In the genomic region with DNA sequence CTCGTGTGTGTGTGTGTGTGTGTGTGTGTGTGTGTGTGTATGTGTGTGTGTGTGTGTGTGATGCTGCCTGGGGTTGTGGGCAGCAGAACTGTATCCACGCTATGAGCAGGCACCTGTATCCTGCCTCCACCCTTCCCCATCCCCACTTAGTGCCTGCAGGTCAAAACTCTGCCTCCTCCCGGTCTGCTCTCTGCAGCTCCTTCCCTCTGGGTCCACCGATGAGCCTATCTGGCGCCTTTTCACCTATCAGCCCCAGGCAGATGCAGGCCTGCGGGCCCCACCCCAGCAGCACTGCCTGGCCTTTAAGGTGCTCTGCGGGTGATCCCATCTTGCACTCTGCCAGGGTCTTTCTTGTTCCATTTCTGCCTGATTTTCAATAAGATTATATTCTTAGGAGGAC, we compare ENCODE assay signal across 11 mouse cellular contexts. TPM values are rescaled to one million over a fixed set of nuclear protein-coding genes. Genes with fewer than 3 reads are reported as not detected.
DNase-seq lines count a peak whose midpoint lies in the region; ATAC-seq and TF ChIP-seq lines count a peak whose summit lies in the region.
"Had no signal": no experiment of that assay in that cellular context is flagged by ENCODE, and none has a peak within 500 bp of the region (broad histone marks: within the 10 kb centered on the region; RNA-seq: fewer than 3 reads in every experiment).

No protein-coding gene starts in this region.

- H3K27me3 ChIP-seq in heart, embryonic 13.5 days (replicated peaks) = no peaks in the 10 kb centered on the region
- no peaks in the 10 kb centered on the region for H3K27me3 ChIP-seq in MEL (ENCODE audit: control insufficient read depth in 1 of 2, insufficient read depth in 2 of 2, low read length in 2 of 2)

- H3K9ac ChIP-seq in heart, embryonic 13.5 days = no peak overlapping the region
- peak overlapping the region; percentile 58 for H3K9ac ChIP-seq in MEL (ENCODE audit: control insufficient read depth, low read depth, low read length, poor library complexity, severe bottlenecking)

- no peaks in the 10 kb centered on the region for H3K36me3 ChIP-seq in heart, embryonic 13.5 days
- H3K36me3 ChIP-seq in MEL (ENCODE audit: control insufficient read depth in 1 of 2, insufficient read depth in 2 of 2, low read length in 2 of 2) = peaks cover 0 to 22% of the 10 kb centered on the region in 2 experiments; a peak in 2 of 4 replicates
- H3K36me3 ChIP-seq: limb, embryonic 10.5 days had no signal

- no peak for TF ChIP-seq RAD21 in MEL (IDR thresholded peaks at IDR 0.05; ENCODE audit: low read depth, low read length)

- peak overlapping the region; percentile 22 for H3K4me2 ChIP-seq in heart, embryonic 13.5 days

- DNase-seq in heart, postnatal 36 days = no peak
- DNase-seq in MEL (ENCODE audit: low read depth, low spot score) = peak; percentile 86
- no peak for DNase-seq in right cerebral cortex, postnatal 10 days (ENCODE audit: low spot score in 2 of 2)
- DNase-seq in yolk sac, embryonic 10.5 days (ENCODE audit: low spot score) = no peak
- DNase-seq in lung, postnatal 14 days = no peak
- DNase-seq: kidney, adult 11 months had no signal

- H3K4me1 ChIP-seq in heart, embryonic 13.5 days = peaks cover 18% of the 10 kb centered on the region
- H3K4me1 ChIP-seq in MEL (ENCODE audit: control insufficient read depth in 1 of 2, insufficient read depth in 2 of 2, low read length in 2 of 2) = peaks cover 19 to 33% of the 10 kb centered on the region in 2 experiments

- H3K9me3 ChIP-seq in heart, embryonic 13.5 days = no peaks in the 10 kb centered on the region
- no peaks in the 10 kb centered on the region for H3K9me3 ChIP-seq in MEL (replicated peaks; ENCODE audit: insufficient read depth, low read length)
- H3K9me3 ChIP-seq: limb, embryonic 10.5 days had no signal

- intact Hi-C loops in heart, postnatal 36 days (cut with DNase I) = no loop called here

- H3K4me3 ChIP-seq in heart, embryonic 13.5 days = 0 out of 2 replicates have a peak overlapping the region, but pooled peaks have one; percentile 5
- no peak overlapping the region for H3K4me3 ChIP-seq in MEL (ENCODE audit: control insufficient read depth in 1 of 2, insufficient read depth in 1 of 2, low read depth in 2 of 2, low read length in 2 of 2)
- H3K4me3 ChIP-seq: limb, embryonic 10.5 days had no signal

- TF ChIP-seq CTCF in MEL (IDR thresholded peaks at IDR 0.05 in 2 of 3, conservative IDR thresholded peaks at IDR 0.05 in 1 of 3; ENCODE audit: control insufficient read depth in 1 of 3, insufficient read depth in 1 of 3, low read depth in 2 of 3, low read length in 3 of 3, poor library complexity in 1 of 3, severe bottlenecking in 1 of 3) = no peak

- peak in 1 of 2 experiments; percentile 38; a peak in 1 of 4 replicates for TF ChIP-seq POLR2A in MEL (IDR thresholded peaks at IDR 0.05; ENCODE audit: control insufficient read depth in 1 of 2, insufficient read depth in 1 of 2, low read depth in 1 of 2, low read length in 2 of 2, poor library complexity in 1 of 2)

- peak; percentile 58 to 85; a peak in 3 of 4 replicates for TF ChIP-seq EP300 in MEL (IDR thresholded peaks at IDR 0.05; ENCODE audit: low read depth in 1 of 2, low read length in 2 of 2)

- no peak overlapping the region for H3K27ac ChIP-seq in heart, embryonic 13.5 days (replicated peaks)
- H3K27ac ChIP-seq in MEL (ENCODE audit: control insufficient read depth, low read depth, low read length) = peak overlapping the region; percentile 92
- H3K27ac ChIP-seq: macrophage had no signal

- peak; percentile 51 for ATAC-seq in heart, embryonic 13.5 days (ENCODE audit: extremely low read depth, insufficient number of reproducible peaks, low FRiP score, low TSS enrichment)
- ATAC-seq in hematopoietic stem cell, adult 5-6 weeks (replicated peaks in 1 of 2; ENCODE audit: insufficient read depth in 1 of 2, low FRiP score in 2 of 2, low TSS enrichment in 1 of 2, low read depth in 1 of 2, poor library complexity in 2 of 2, severe bottlenecking in 2 of 2) = 0 out of 4 replicates have a peak, but pooled peaks have one; percentile 25 to 36
- ATAC-seq in megakaryocyte-erythroid progenitor cell, adult 5-6 weeks (replicated peaks; ENCODE audit: low FRiP score, low TSS enrichment, poor library complexity, severe bottlenecking) = peak; percentile 88

- 52% methylated on average over 5 of the region's 7 CpGs for WGBS in heart, embryonic 13.5 days

- H3K79me2 ChIP-seq in MEL (ENCODE audit: control insufficient read depth, insufficient read depth, low read length, poor library complexity) = peaks cover 3% of the 10 kb centered on the region; the same call in 1 of the 2 replicates

TF ChIP-seq in MEL, 35 proteins besides CTCF, POLR2A, EP300 and RAD21:
- no peak for TF ChIP-seq KAT2A (conservative IDR thresholded peaks at IDR 0.05; ENCODE audit: low read depth, low read length)
- TF ChIP-seq ETS1 (IDR thresholded peaks at IDR 0.05; ENCODE audit: low read depth, low read length) = no peak; the same call in 1 of the 2 replicates
- TF ChIP-seq NELFE (IDR thresholded peaks at IDR 0.05; ENCODE audit: low read depth, low read length) = no peak
- TF ChIP-seq SMC3 (IDR thresholded peaks at IDR 0.05; ENCODE audit: low read depth, low read length) = no peak
- TF ChIP-seq MYC (IDR thresholded peaks at IDR 0.05; ENCODE audit: low read depth, low read length) = no peak
- TF ChIP-seq ZMIZ1 (IDR thresholded peaks at IDR 0.05; ENCODE audit: low read depth, low read length) = peak; percentile 49; the same call in 1 of the 2 replicates
- TF ChIP-seq MAX (IDR thresholded peaks at IDR 0.05; ENCODE audit: low read length) = no peak
- TF ChIP-seq USF1 (IDR thresholded peaks at IDR 0.05; ENCODE audit: low read depth, low read length) = no peak
- TF ChIP-seq JUND (IDR thresholded peaks at IDR 0.05; ENCODE audit: low read depth, low read length) = no peak
- TF ChIP-seq ZC3H11A (IDR thresholded peaks at IDR 0.05; ENCODE audit: low read depth, low read length) = no peak
- TF ChIP-seq TAL1 (IDR thresholded peaks at IDR 0.05; ENCODE audit: low read length) = peak; percentile 81
- TF ChIP-seq SIN3A (IDR thresholded peaks at IDR 0.05; ENCODE audit: low read length) = peak; percentile 42
- TF ChIP-seq POLR2AphosphoS2 (IDR thresholded peaks at IDR 0.05; ENCODE audit: low read length) = no peak
- no peak for TF ChIP-seq ZKSCAN1 (IDR thresholded peaks at IDR 0.05; ENCODE audit: low read depth, low read length)
- peak; percentile 45; the same call in 1 of the 2 replicates for TF ChIP-seq MAZ (IDR thresholded peaks at IDR 0.05; ENCODE audit: low read depth, low read length)
- no peak for TF ChIP-seq USF2 (IDR thresholded peaks at IDR 0.05; ENCODE audit: borderline replicate concordance in 1 of 2, insufficient read depth in 1 of 2, low read depth in 1 of 2, low read length in 2 of 2)
- TF ChIP-seq TCF12 (IDR thresholded peaks at IDR 0.05; ENCODE audit: low read depth, low read length) = peak; percentile 87
- no peak for TF ChIP-seq NRF1 (IDR thresholded peaks at IDR 0.05; ENCODE audit: insufficient read depth, low read depth, low read length, poor library complexity, severe bottlenecking)
- peak; percentile 67 for TF ChIP-seq GATA1 (IDR thresholded peaks at IDR 0.05; ENCODE audit: low read depth, low read length)
- TF ChIP-seq CHD2 (IDR thresholded peaks at IDR 0.05; ENCODE audit: low read length) = no peak
- TF ChIP-seq RCOR1 (IDR thresholded peaks at IDR 0.05; ENCODE audit: low read depth, low read length) = no peak
- TF ChIP-seq BHLHE40 (IDR thresholded peaks at IDR 0.05; ENCODE audit: borderline replicate concordance, low read depth, low read length) = no peak
- TF ChIP-seq GABPA (IDR thresholded peaks at IDR 0.05; ENCODE audit: low read depth, low read length) = no peak
- TF ChIP-seq CHD1 (IDR thresholded peaks at IDR 0.05; ENCODE audit: low read depth, low read length) = peak; percentile 61; the same call in 1 of the 2 replicates

RNA-seq across cellular contexts. Expression of gene Slc20a1, which starts 29.1 kb away (rescaled TPM):
- 24.9 and 29.9 TPM in 2 replicates for polyA plus RNA-seq in heart, embryonic 13.5 days (2015; fragmentation: Nextera tagmentation; extraction: Ambion mirVana)
- 10 to 100 TPM in 1 of 2 experiments, 1 to 10 TPM in 1; 9.3 to 13.6 TPM for total RNA-seq in heart, postnatal 36 days (2021)
- total RNA-seq in MEL (2012; rRNA removed) = 44.9 and 69.4 TPM in 2 replicates
- 10 to 100 TPM in 1 of 2 experiments, not detected in 1; 80.7 TPM for polyA plus RNA-seq in MEL (2012; ENCODE audit: insufficient read depth in 1 of 2, insufficient read length in 2 of 2, low read depth in 1 of 2, low replicate concordance in 2 of 2, missing spikeins in 1 of 2)
- total RNA-seq in hematopoietic stem cell, adult 5-6 weeks (2017) = 109 and 119 TPM in 2 replicates
- 105 and 115 TPM in 2 replicates for total RNA-seq in megakaryocyte-erythroid progenitor cell, adult 5-6 weeks (2014; fragmentation: Nextera tagmentation)
- 180 and 206 TPM in 2 replicates for total RNA-seq in megakaryocyte-erythroid progenitor cell, adult 5-6 weeks (2017)

Comparison
In these comparisons a context has a peak if more than half of its experiments do, and no peak if none do; other contexts are left out.
1. ATAC-seq: peak in every context shown above with its lines; median percentile 88 in megakaryocyte-erythroid progenitor cell, adult 5-6 weeks; 51 in heart, embryonic 13.5 days; 30 in hematopoietic stem cell, adult 5-6 weeks.